Mouse (Mus musculus): ENCODE results near the gene Galr2.
"Not testable (repeated sequence)": the region's sequence is repeated elsewhere in the genome, so short reads cannot be mapped to it uniquely, and the experiment has no call there.

Galr2 gene

DNA sequence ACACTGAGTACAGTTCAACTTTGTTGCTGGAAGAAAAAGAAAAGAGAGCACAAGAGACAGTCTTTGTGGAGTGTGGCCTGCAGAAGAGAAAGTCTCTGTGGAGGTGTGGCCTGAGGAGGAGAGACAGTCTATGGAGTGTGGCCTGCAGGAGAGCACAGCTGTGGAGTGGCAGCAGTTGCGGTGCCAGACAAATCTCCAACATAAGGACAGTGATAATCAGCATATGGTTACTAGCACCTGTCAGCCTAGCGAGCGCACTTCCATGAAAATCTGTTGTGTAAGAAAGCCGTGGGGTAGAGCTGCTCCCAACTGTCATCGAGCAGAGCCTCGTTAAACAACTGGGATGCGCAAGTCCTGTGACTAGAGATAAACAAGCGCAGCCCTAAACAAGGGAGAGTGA lies 11.2 kb upstream of the Galr2 start:
- no peak for DNase-seq (ENCODE audit: low spot score in 2 of 2)

DNA sequence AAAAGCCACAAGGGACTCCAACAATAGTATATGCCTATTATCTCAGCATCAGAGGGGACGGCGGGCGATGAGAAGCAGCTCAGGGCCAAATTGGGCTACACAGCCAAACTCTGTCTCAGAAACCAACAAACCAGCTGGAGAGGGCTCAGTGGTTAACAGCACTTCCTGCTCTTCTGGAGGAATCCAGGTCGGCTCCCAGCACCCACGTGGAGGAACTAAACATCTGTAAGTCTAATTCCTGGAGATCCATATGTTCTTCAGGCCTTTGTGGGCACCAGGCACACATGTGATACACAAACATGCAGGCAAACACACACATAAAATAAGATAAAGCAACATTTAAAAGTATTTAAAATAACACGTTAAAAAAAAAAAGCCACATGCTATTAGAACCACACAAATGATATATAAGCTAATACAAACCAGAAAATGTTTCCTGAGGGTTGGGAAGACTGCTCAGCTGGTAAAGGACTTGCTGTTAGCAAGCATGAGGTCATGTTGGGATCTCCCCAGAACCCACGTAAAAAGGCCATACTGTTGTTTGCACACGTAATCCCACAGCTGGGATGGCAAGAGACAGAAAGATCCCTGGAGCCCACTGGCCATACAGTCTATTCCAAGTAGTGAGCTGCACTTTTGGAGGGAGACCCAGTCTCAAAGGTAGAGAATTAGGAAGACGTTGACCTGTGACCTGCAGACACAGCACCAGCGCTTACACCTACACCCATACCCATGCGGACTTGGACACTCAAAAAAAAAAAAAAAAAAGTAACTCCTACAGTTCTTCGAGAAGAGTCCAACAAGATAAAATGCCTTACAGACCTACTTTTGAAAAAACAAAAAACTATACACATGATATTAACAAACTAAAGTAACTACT lies 7.9 kb upstream of the Galr2 start:
- no peak for DNase-seq (ENCODE audit: low spot score in 2 of 2)

DNA sequence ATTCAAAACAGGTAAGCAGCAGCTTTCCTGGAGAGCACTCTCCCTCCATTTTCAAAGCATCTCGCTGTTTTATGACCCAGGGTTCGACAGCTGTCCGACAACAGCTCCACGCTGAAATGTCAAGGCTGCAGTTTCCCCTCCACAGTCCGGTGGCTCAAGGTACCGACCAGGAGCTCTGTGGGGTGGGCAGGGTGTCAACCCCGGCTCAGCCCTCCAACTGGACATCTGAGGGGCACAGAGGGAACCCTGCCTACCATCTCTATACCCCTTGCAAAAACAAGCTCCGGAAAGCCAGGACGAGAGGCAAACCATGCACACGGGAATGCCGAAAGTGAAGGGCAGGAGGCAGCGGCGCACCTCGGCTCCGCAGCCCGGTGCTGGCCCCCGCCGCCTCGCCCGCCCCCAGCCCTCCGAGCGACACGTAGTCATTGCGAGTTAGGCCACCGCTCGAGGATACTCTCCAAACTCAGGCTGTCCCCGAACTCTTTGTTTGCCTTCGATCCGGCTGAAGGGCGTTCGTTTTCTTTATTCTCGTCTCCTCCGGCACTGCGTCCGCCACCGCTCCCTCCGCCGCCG lies 7.2 kb upstream of the Galr2 start:
- no peak for DNase-seq (ENCODE audit: low spot score in 2 of 2)

DNA sequence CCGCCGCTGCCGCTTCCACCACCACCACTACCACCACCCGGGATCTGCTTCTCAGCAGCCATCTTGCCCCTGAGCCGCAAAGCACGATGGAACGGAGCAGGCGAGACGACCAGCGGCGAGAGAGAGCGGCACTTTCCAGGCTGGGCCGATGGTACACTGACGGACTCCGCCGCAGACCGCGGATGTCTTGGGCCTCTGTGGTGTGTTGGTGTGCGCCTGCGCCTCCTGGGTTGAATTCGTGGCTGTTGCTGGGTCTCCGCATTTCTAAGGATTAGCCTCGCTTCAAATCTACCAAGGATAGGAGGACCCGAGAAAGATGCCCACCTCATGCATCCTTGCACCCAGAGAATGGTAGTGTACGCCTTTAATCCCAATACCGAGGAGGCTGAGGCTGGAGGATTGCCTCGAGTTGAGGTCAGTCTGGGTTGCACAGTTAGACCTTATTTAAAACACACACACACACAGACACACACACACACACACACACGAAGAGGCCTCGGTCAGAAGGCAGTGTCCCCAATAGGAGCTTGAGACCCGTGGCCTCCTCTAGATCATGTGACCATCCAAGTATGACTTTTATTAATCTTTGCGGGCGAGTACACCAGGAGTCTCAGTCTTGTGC lies 6.6 kb upstream of the Galr2 start, which contains the start of gene Srp68:
TSS of gene Srp68 (minus strand) at position 173 of the 622 bp plus-strand sequence.
- peak; percentile 92 to 96 for DNase-seq (ENCODE audit: low spot score in 2 of 2)

DNA sequence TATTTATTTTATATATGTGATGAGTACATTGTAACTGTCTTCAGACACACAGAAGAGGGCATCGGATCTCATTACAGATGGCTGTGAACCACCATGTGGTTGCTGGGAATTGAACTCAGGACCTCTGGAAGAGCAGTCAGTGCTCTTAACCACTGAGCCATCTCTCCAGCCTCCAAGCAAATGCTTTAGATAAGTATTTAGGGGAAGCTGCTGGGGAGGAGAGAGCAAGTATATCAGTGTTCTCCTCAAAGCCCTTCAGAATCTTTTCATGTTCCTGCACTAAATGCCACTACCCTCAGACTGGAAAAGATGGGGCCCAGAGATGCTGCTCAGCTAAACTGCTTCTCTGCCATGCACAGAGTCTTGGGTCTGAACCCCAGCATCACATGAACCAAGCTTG lies 3.6 kb upstream of the Galr2 start:
- DNase-seq (ENCODE audit: low spot score in 2 of 2): not testable (repeated sequence)

DNA sequence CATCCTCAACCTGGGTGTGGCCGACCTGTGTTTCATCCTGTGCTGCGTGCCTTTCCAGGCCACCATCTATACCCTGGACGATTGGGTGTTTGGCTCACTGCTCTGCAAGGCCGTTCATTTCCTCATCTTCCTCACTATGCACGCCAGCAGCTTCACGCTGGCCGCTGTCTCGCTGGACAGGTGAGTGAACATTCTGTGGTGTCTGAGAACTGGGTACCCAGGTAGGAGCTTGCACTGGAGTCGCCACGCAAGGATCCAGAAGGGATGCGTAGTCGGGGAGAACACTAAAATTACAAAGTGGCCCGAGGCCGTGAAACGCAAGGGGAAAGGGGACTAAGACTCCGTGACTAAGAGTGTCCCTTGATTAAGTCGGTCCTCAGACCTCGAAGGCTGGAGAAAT lies 932 bp downstream of the Galr2 start:
- DNase-seq (ENCODE audit: low spot score in 2 of 2): no peak

DNA sequence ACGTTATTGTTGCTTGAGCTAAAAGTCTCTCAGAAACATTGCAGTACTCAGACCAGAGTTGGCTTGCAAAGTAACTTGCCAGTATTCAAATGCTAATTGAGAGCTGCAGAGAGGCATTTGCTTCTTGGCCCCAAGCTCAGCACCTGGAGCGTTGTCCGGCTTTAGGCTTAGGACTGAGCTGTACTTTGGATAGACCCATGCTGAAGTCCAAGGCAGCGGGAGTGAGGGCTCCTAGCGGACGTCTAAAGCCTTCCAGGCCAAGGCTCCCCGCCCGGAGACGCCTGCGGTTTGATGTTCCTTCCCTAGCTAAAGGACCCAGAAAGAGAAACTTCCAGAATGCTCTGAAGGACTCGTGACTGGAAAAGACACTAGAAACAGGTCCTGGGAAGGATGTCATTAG lies 1.4 kb downstream of the Galr2 start:
- DNase-seq (ENCODE audit: low spot score in 2 of 2): no peak

DNA sequence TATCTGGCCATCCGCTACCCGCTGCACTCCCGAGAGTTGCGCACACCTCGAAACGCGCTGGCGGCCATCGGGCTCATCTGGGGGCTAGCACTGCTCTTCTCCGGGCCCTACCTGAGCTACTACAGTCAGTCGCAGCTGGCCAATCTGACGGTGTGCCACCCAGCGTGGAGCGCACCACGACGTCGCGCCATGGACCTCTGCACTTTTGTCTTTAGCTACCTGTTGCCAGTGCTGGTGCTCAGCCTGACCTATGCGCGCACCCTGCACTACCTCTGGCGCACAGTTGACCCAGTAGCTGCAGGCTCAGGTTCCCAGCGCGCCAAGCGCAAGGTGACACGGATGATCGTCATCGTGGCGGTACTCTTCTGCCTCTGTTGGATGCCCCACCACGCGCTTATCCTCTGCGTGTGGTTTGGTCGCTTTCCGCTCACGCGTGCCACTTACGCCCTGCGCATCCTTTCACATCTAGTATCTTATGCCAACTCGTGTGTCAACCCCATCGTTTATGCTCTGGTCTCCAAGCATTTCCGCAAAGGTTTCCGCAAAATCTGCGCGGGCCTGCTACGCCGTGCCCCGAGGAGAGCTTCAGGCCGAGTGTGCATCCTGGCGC lies 2.3 kb downstream of the Galr2 start:
- no peak for DNase-seq (ENCODE audit: low spot score in 2 of 2)

DNA sequence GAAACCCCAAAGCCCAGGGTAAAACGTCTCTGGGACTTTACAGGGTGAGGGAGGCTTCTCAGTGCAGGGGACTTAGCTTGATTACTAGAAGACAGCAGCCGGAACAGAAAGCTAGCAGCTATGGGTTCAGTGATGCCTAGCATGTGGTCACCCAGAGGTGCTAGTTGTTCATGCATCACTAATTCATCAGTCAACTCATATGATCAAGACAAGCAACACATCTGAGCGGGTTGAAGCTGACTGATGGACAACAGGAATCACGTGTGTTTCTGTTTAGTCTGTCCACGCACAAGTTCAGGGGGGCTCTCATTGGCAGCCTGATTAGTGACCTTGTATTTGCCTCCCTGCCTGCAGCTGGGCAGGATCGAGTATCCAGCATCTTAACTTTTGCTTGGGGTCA lies 3.2 kb downstream of the Galr2 start:
- DNase-seq (ENCODE audit: low spot score in 2 of 2): no peak

DNA sequence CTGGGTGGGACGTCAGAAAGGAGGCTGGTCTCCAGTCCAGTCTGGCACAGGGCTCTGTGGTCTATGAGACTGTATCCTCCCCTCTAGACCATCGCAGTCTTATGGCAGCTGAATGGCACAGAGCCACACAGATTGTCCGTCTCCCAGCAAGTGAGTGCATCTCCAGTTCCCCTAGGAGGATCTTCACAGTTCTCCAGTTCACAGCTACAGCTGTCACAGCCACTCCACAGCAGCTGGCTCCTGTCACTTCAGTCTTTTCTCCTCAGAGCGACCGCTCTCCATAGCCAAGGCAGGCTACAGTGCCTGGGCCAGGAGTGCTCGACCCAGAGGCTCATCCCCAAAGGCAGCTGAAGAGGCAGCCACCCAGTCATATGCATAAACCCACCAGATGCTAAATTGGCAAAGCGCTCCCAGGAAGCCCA lies 5.0 kb downstream of the Galr2 start:
- DNase-seq (ENCODE audit: low spot score in 2 of 2): no peak

DNA sequence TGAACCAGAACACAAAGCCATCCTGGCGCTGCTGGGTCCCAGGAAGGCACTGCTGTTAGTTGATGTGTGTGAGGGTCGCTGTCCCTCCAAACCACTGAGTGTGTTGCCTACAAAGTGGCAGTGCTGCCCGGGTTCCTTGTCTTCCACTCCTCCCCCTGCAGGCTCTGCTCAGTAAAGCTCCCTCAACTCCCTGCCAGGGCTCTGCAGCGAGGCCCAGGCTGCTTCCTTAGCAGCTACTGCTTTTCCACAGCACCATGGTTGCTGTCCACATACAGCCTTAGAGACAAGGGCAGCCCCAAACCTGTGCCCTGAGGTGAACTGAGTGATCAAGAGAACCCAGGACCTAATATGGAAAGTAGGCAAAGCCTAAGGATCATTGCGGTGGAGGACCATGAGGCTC lies 6.6 kb downstream of the Galr2 start:
- DNase-seq (ENCODE audit: low spot score in 2 of 2): no peak

DNA sequence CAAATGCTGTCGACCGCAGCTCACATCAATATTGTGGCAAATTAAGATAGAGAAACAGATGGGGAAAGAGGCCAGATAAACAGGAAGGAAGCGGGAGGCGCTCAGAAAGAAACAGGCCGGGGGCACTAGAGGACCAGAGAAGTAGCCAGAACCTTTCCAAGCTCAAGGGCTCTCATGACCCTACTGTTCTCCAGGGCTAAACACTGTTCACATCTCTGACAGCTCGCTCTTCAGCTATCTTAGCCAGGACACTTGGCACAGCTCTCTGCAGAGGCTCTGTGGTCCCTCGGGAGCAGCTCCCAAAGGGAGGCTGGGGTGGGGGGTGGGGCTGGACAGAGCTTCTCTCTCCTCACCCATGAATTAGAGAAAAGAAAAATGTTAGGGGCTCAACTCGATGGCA lies 9.8 kb downstream of the Galr2 start:
- DNase-seq (ENCODE audit: low spot score in 2 of 2): no peak

DNA sequence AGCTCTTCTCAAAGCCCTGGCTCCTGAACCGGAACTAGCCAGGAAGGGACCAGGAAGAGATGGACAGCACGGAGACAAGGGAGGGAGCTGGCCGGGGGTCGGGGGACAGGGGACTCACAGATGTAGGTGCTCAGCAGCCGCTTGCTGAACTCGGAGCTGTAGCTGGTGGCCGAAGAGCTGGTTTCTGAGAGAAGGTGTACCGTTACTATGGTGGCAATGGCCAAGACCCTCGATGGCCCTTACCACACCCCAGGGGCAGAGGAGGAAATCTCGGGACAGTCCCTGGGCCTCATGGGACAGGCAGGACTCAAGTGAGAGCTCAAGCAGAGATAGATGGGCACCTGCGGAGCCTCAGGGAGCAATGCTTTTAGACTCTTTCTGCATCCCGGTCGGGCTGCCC lies 11.7 kb downstream of the Galr2 start:
- peak in 1 of 2 experiments; percentile 57 for DNase-seq (ENCODE audit: low spot score in 2 of 2)

DNA sequence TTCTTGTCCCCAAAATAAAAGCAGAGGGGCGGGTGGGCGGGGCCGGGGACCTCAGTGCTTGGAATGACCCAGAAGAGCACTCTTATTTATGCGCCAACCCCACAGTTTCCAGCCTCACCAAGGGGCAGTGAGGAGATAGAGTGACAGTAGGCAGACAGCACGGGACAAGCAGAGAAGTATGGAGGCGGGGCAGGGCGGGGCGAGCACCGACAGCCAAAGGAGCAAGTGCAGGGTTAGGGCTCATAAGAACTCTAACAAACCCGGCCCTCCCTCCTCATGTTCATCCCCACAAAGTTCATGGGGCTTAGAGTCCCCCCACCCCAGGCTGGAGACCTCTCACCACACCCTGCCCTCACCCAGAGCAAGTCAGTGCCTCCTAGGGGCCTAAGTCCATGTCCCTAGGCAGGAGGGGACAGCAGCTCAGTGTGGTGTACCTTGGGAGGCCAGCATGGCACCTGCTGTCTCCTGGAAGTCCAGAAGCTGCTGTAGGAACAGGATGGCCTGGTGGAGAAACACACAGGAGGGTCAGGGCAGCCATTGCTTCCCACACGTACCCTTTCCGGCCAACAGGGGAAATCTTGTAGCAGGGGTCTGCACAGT lies 12.9 kb downstream of the Galr2 start:
- no peak for DNase-seq (ENCODE audit: low spot score in 2 of 2)

DNA sequence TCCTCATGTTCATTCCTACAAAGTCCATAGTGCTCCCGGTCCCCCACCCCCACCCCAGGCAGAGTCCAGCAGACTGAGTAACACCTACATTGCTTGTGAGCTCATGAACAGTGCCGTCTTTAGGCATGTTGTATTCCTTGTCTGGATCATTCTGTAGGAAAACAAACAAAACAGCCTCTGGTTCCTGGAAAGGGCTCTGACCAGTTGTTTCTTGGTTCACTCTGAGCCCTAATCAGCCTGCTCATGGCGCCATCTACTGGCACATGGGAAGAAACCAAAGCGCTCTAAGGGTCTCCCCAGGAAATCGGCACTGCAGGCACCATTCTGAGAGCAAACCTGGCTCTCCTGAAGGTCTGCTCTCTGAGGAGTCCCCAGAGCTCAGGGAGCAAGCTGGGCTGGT lies 13.6 kb downstream of the Galr2 start:
- peak in 1 of 2 experiments; percentile 50 for DNase-seq (ENCODE audit: low spot score in 2 of 2)

DNA sequence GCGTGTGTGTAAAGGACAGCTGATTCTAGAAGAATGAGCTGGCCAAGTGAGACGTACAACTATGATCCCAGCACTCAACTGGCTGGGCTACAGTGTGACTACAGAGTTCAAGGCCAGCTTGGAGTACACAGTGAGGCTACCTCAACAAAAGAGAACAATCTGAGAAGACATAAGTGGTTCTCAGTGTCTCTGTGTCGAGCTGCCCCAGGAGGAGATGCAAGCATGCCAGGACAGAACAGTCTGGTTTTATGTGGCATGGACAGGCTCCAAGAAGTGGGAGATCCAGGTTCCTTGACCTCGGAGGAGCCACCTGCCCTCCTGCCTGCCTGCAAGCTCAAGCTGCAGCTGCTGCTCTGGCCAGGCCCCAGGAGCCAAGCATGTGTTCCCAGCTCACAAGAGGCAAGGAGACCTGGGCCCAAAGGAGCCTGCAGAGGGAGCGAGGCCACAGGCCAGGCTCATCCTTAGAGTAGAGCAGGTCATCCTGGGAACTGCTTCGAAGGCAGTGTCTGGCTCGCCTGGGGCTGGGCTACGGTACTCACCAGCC lies 15.5 kb downstream of the Galr2 start:
- DNase-seq (ENCODE audit: low spot score in 2 of 2): no peak

DNA sequence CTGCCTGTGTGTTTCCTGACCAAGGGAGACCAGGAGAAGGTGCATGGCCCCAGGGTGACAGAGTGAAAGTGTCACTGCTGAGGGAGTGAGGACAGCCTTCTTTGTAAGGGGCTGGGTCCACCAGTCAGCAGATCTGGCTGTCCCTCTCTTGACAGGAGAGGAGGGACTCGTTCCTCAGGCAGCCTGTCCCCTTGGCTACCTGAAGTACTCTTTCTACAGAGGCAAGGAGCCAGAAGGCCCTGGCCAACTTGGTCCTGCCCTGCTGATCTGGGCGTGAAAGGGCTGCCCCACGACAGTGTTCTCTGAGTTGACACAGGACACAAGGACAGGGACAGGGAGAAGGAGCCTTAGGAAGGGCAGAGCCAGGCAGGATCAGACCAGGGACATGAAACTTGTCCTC lies 16.3 kb downstream of the Galr2 start:
- DNase-seq (ENCODE audit: low spot score in 2 of 2): no peak

DNA sequence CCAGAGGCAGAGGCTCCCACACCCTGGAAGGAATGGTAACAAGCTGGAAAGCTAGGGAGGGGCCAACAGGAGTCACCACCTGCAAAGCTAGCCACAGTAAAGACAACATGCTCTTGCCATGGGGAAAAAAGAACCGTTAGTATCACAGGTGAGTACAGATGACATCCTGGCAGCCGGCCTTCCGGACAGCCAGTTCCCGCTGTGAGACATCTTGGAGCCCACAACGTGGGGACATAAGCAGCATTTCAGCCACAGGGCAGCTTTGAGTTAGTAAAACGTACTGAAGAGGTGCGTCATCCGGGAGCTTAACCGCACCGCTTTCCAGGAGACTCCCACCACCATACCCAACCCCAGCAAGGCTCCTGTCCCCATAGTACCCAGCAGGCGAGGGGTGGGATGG lies 17.5 kb downstream of the Galr2 start:
- no peak for DNase-seq (ENCODE audit: low spot score in 2 of 2)

DNA sequence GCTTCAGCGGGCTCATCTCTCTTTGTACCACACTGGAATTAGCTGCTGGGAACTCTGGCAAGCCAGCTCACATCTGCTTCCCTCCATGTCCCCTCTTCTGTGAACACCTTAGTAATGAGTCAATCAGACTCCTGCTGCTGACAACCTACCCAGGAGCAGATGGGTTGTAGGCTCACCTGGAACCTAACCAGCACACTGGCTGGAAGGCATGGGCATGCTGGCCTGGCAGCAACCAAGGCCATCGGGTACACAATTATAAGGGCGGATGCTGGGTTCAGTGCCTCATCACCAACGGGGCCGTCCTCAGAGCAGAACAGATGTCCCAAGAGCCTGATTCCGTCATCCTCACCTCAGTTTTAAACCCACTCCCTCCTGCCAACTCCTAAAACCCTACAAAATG lies 17.9 kb downstream of the Galr2 start:
- DNase-seq (ENCODE audit: low spot score in 2 of 2): no peak

DNA sequence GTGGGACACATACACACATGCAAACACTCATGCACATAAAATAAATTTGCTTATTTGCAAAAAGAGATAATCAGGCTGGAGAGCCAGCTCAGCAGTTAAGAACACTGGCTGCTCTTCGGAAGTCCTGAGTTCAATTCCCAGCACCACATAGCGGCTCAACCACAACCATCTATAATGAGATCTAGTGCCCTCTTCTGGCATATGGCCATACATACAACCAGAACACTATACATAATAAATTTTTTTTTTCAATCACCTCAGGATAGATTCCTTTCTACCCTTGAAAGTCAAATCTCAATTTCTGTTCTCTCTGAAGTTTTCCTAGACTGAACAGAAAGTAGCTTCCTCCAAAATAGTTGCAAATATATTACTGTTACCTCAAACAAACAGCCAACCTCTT lies 24.7 kb downstream of the Galr2 start:
- no peak for DNase-seq (ENCODE audit: low spot score in 2 of 2)

DNA sequence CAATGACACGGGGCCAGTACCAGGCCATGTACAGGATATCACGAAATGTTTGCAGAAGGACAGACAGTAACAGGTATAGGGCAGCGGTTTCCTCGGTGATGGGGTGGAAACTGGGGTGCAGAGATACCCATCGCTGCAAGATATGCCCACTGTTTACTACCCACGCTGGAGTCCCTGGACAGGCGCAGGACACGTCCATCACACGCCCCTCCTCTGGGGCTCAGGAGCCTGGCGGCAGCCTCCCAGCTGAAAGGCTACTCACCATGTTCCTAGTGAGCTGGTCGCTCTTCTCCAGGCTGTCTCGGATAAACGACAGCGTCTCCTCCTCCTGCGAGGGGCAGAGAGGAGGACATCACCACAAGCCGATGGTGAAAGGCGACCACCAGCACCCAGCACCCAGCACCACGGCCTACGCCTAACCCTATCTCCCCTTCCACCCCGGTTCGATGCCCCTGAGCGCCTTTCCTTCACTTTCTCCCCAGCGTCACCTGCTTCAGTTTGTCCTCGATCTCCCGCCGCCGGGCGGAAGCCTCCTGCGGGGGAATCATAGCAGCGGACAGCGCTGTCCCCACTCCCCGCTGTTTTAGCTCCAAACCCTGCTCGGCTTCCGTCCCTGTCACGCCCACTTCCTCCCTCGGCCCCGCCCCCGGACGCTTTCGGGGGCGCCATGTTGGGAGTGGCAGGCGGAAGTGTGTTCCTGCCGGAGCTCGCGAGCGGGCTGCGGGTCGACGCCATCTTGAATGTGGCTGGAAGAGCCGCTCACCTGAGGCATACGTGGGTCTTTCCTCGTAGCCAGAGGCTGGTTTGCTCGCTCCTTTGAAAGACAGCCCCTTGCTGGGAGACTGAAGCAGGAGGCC lies 25.6 kb downstream of the Galr2 start:
- DNase-seq (ENCODE audit: low spot score in 2 of 2): peak; percentile 95 to 97
